Mouse (Mus musculus) G1E (cell line): ENCODE results near the gene Amtn.

Experiments used
- CTCF ChIP-seq: IDR thresholded peaks from 2 replicates; pipeline ENCODE4 v1.5.1; 2012; ENCODE audit warnings: low read depth, low read length, inconsistent platforms, mixed read lengths
- GATA1 ChIP-seq: IDR thresholded peaks from 2 replicates; pipeline ENCODE4 v1.6.1; 2012; ENCODE audit warnings: borderline replicate concordance, low read length, inconsistent platforms, mixed read lengths

GRCm38 (mm10) chr5:88370578-88371232 lies 5.2 kb upstream of the Amtn start:
- no peak for TF ChIP-seq CTCF
- no peak for TF ChIP-seq GATA1
